Mouse (Mus musculus): ENCODE results near the gene Dop1b. TPM values are rescaled to one million over a fixed set of nuclear protein-coding genes. Genes with fewer than 3 reads are reported as not detected.
"Not testable (repeated sequence)": the region's sequence is repeated elsewhere in the genome, so short reads cannot be mapped to it uniquely, and the experiment has no call there.

Dop1b gene
- total and polyA plus RNA-seq, 2 experiments from 2014 or later = 26.8 to 74.8 TPM

DNA sequence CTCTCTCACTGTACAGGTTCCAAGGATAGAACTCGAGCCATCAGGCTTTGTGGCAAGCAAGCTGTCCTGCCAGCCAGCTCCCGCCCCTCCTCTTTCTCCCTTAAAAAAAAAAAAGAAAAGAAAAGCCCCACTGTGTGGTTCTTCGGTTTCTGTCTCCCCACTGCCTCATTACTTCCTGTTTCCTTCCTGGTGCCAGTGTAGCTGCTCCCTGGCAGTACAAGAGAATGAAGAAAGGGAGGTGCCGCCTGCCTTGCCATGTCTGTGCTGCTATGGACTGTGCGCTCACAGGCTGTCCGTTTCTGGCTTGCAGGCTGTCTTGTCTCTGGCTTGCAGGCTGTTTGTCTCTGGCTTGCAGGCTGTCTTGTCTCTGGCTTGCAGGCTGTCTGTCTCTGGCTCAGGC lies 55.8 kb downstream of the Dop1b start:
- no peaks in the 10 kb centered on the region for H3K27me3 ChIP-seq (ENCODE audit: insufficient read depth, low read length)
- no peaks in the 10 kb centered on the region for H3K4me1 ChIP-seq (ENCODE audit: insufficient read depth, low read length)
- H3K4me2 ChIP-seq (ENCODE audit: low read depth, low read length) = no peak overlapping the region
- WGBS = 62% methylated on average over 6 of the region's 6 CpGs
- peaks cover 67% of the 10 kb centered on the region for H3K36me3 ChIP-seq (ENCODE audit: insufficient read depth, low read length)
- no peak for TF ChIP-seq CTCF (IDR thresholded peaks at IDR 0.05; ENCODE audit: low read depth)
- DNase-seq (ENCODE audit: low spot score) (no peak), ATAC-seq (no peak)
- H3K9ac ChIP-seq (replicated peaks; ENCODE audit: low read length) = no peak overlapping the region
- no peak overlapping the region for H3K27ac ChIP-seq
- H3K9me3 ChIP-seq (ENCODE audit: low read length) = no peaks in the 10 kb centered on the region
- H3K4me3 ChIP-seq (ENCODE audit: low read length) = no peak overlapping the region

DNA sequence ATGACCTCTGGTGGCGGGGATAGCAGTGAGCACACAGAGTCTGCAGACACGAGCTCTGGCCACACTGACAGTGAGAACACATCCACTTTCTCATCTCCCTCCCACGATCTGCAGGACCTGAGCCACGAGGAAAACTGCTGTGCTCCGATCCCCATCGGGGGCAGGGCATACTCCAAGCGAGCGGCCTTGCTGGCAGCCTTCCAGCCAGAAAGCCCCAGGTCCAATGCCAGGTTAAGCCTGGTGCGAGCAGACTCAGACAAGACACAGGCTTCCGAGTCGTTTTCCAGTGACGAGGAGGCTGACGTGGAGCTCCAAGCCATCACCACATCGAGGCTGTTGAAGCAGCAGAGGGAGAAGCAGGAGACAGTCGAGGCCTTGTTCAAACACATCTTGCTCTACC lies 57.9 kb downstream of the Dop1b start:
- ATAC-seq = no peak; the same call in 1 of the 2 replicates
- Histone ChIP-seq H3K9me3 (ENCODE audit: low read length) (no peaks in the 10 kb centered on the region), H3K36me3 (ENCODE audit: insufficient read depth, low read length) (peaks cover 59% of the 10 kb centered on the region; the same call in 1 of the 2 replicates), H3K9ac (replicated peaks; ENCODE audit: low read length) (no peak overlapping the region), H3K4me1 (ENCODE audit: insufficient read depth, low read length) (no peaks in the 10 kb centered on the region), H3K4me3 (ENCODE audit: low read length) (no peak overlapping the region), H3K27me3 (ENCODE audit: insufficient read depth, low read length) (no peaks in the 10 kb centered on the region), H3K27ac (no peak overlapping the region), H3K4me2 (ENCODE audit: low read depth, low read length) (no peak overlapping the region)
- no peak for TF ChIP-seq CTCF (IDR thresholded peaks at IDR 0.05; ENCODE audit: low read depth)
- 61% methylated on average over 15 of the region's 15 CpGs for WGBS
- no peak for DNase-seq (ENCODE audit: low spot score)

DNA sequence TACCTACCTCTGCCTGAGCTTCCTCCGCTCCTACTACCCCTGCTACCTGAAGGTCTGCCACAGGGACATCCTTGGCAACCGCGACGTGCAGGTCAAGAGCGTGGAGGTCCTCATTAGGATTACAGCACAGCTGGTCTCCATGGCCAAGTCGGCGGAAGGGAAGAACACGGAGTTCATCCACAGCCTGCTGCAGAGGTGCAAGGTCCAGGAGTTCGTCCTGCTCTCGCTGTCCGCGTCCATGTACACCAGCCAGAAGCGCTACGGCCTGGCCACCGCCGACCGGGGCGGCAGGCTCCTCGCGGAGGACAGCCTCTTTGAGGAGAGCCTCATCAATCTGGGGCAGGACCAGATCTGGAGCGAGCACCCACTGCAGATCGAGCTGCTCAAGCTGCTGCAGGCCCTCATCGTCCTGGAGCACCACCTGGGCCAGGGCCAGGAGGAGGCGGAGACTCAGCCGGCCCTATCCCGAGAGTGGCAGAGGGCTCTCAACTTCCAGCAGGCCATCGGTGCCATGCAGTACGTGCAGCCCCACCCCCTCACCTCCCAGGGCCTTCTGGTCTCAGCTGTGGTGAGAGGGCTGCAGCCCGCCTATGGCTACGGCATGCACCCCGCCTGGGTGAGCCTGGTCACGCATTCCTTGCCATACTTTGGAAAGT lies 58.7 kb downstream of the Dop1b start:
- 68% methylated on average over 32 of the region's 32 CpGs for WGBS
- Histone ChIP-seq H3K27me3 (ENCODE audit: insufficient read depth, low read length) (no peaks in the 10 kb centered on the region), H3K36me3 (ENCODE audit: insufficient read depth, low read length) (peaks cover 61% of the 10 kb centered on the region; the same call in 1 of the 2 replicates), H3K9me3 (ENCODE audit: low read length) (no peaks in the 10 kb centered on the region), H3K4me1 (ENCODE audit: insufficient read depth, low read length) (no peaks in the 10 kb centered on the region), H3K4me2 (ENCODE audit: low read depth, low read length) (no peak overlapping the region), H3K4me3 (ENCODE audit: low read length) (no peak overlapping the region), H3K9ac (replicated peaks; ENCODE audit: low read length) (no peak overlapping the region), H3K27ac (no peak overlapping the region)
- 0 out of 2 replicates have a peak, but pooled peaks have one; percentile 15 for ATAC-seq
- no peak for DNase-seq (ENCODE audit: low spot score)
- no peak for TF ChIP-seq CTCF (IDR thresholded peaks at IDR 0.05; ENCODE audit: low read depth)

DNA sequence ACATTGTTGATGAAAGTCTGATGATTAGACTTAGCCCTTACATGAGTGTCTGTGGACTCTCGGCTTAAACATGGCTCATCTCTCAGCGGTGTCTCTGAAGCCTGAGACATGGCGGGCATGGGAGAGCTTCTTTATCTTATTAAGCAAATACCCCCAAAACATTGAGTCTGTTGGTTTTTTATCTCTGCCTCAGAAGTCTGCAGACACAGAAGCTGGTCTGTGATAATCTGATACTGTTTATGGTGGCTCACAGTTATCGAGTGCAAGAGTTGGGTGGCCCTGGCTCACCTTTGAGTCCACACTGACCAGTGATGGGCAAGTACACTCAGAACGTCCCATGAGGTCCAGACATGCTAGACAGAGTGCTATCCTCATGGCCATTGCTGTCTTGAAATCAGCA lies 63.0 kb downstream of the Dop1b start:
- no peak for ATAC-seq
- Histone ChIP-seq H3K9me3 (ENCODE audit: low read length) (no peaks in the 10 kb centered on the region), H3K4me2 (ENCODE audit: low read depth, low read length) (no peak overlapping the region), H3K4me1 (ENCODE audit: insufficient read depth, low read length) (no peaks in the 10 kb centered on the region), H3K27me3 (ENCODE audit: insufficient read depth, low read length) (no peaks in the 10 kb centered on the region), H3K4me3 (ENCODE audit: low read length) (no peak overlapping the region), H3K27ac (no peak overlapping the region), H3K9ac (replicated peaks; ENCODE audit: low read length) (no peak overlapping the region), H3K36me3 (ENCODE audit: insufficient read depth, low read length) (peaks cover 51% of the 10 kb centered on the region; the same call in 1 of the 2 replicates)
- no peak for TF ChIP-seq CTCF (IDR thresholded peaks at IDR 0.05; ENCODE audit: low read depth)
- 87% methylated on average over 5 of the region's 5 CpGs for WGBS
- DNase-seq (ENCODE audit: low spot score) = no peak

DNA sequence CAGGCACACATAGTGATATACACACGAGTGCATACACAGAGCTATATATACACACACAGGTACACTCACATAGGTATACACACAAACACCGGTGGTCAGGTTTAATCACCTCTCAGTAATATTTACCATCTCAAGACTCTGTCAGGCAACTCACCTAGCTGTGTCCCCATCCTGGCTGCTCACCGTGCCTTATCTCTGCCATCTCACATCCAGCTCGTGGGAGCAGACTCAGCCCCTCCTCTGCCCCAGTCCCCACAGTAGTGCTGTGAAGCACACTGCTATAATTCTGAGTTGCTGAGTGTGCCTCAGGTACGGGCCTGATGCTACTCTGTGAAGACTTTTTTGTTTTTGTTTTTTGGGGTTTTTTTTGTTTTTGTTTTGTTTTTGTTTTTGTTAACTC lies 64.8 kb downstream of the Dop1b start:
- no peak for TF ChIP-seq CTCF (IDR thresholded peaks at IDR 0.05; ENCODE audit: low read depth)
- 89% methylated on average over 5 of the region's 5 CpGs for WGBS

DNA sequence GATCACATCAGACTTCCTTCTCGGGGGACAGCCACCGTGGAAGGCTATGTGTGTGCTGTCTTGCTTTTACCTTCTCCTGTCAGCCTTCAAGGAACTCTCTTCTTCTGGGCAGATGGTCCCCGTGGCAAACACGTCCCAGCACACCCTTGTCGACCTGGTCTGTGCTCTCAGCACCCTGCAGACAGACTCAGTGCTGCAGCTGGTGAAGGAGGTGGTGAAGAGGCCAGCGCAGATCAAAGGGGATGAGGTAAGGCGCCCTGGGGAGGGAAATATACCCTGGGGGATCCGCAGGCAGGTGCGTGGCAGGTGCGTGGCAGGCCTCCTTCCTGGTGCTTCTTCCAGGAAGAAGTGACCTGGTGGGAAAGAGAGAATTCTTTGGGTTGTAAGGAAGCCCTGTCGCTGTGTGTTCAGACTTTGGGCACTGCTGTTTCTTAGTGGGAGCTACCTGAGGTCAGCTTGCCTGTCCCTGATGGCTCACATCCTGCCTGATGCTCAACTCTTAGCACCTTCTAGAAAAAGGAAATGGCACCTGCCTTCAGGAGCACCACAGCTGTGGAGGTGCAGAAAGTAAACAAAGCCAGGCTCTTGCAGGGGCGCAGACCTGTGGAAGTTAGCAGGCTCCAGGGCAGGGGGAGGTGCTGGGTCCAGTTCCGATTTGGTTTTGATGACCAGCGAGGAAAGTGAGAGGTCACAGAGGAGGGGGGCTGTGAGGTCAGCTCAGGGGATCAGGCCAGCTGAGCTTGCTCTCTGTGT lies 65.7 kb downstream of the Dop1b start:
- H3K9ac ChIP-seq (replicated peaks; ENCODE audit: low read length) = no peak overlapping the region
- no peaks in the 10 kb centered on the region for H3K9me3 ChIP-seq (ENCODE audit: low read length)
- H3K27ac ChIP-seq = no peak overlapping the region
- peaks cover 42% of the 10 kb centered on the region for H3K36me3 ChIP-seq (ENCODE audit: insufficient read depth, low read length)
- 71% methylated on average over 14 of the region's 14 CpGs for WGBS
- H3K4me1 ChIP-seq (ENCODE audit: insufficient read depth, low read length) = no peaks in the 10 kb centered on the region
- no peak for DNase-seq (ENCODE audit: low spot score)
- ATAC-seq = no peak
- no peak overlapping the region for H3K4me3 ChIP-seq (ENCODE audit: low read length)
- no peak for TF ChIP-seq CTCF (IDR thresholded peaks at IDR 0.05; ENCODE audit: low read depth)
- H3K4me2 ChIP-seq (ENCODE audit: low read depth, low read length) = no peak overlapping the region
- no peaks in the 10 kb centered on the region for H3K27me3 ChIP-seq (ENCODE audit: insufficient read depth, low read length)

More for the DNA sequence above, 64.8 kb downstream of the Dop1b start:
- Histone ChIP-seq H3K27ac (no peak overlapping the region), H3K36me3 (ENCODE audit: insufficient read depth, low read length) (peaks cover 44% of the 10 kb centered on the region), H3K9ac (replicated peaks; ENCODE audit: low read length) (no peak overlapping the region), H3K4me1 (ENCODE audit: insufficient read depth, low read length) (no peaks in the 10 kb centered on the region), H3K4me3 (ENCODE audit: low read length) (no peak overlapping the region), H3K27me3 (ENCODE audit: insufficient read depth, low read length) (no peaks in the 10 kb centered on the region), H3K4me2 (ENCODE audit: low read depth, low read length) (no peak overlapping the region), H3K9me3 (ENCODE audit: low read length) (no peaks in the 10 kb centered on the region)
- DNase-seq (ENCODE audit: low spot score) (no peak), ATAC-seq (no peak)

DNA sequence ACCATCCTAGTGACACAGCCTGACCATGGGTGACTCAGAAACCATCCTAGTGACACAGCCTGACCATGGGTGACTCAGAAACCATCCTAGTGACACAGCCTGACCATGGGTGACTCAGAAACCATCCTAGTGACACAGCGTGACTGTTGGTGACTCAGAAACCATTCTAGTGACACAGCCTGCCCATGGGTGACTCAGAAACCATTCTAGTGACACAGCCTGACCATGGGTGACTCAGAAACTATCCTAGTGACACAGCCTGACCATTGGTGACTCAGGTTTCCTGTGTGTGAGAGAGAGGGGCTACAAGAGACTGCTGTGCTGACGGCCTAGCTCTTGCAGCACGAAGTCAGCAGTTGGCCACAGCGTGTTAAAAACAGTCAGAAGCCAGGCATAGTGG lies 66.7 kb downstream of the Dop1b start:
- 86% methylated on average over 4 of the region's 4 CpGs for WGBS
- not testable (repeated sequence) for H3K27ac ChIP-seq; H3K9me3 ChIP-seq (ENCODE audit: low read length); ATAC-seq; H3K4me1 ChIP-seq (ENCODE audit: insufficient read depth, low read length); H3K9ac ChIP-seq (replicated peaks; ENCODE audit: low read length); DNase-seq (ENCODE audit: low spot score); H3K4me3 ChIP-seq (ENCODE audit: low read length); H3K4me2 ChIP-seq (ENCODE audit: low read depth, low read length); H3K27me3 ChIP-seq (ENCODE audit: insufficient read depth, low read length)
- H3K36me3 ChIP-seq (ENCODE audit: insufficient read depth, low read length) = peaks cover 42% of the 10 kb centered on the region

Measured in hindbrain, postnatal 0 days (tissue).